Mouse (Mus musculus) olfactory bulb, adult 2 months (tissue): Measurements from ENCODE around the gene Frmd4b.

Experiments used
- CTCF ChIP-seq: fragments of 200-500 bp; IDR thresholded peaks from 2 replicates; pipeline ENCODE4 v1.5.1; 2012; ENCODE audit warnings: low read depth, mild to moderate bottlenecking, low read length, moderate library complexity; ENCODE audit not compliant: insufficient read depth
- POLR2A ChIP-seq: fragments of 200-500 bp; IDR thresholded peaks from 2 replicates; pipeline ENCODE4 v1.6.1; 2012; ENCODE audit warnings: mild to moderate bottlenecking, low read depth, low read length, moderate library complexity; ENCODE audit not compliant: insufficient read depth

DNA sequence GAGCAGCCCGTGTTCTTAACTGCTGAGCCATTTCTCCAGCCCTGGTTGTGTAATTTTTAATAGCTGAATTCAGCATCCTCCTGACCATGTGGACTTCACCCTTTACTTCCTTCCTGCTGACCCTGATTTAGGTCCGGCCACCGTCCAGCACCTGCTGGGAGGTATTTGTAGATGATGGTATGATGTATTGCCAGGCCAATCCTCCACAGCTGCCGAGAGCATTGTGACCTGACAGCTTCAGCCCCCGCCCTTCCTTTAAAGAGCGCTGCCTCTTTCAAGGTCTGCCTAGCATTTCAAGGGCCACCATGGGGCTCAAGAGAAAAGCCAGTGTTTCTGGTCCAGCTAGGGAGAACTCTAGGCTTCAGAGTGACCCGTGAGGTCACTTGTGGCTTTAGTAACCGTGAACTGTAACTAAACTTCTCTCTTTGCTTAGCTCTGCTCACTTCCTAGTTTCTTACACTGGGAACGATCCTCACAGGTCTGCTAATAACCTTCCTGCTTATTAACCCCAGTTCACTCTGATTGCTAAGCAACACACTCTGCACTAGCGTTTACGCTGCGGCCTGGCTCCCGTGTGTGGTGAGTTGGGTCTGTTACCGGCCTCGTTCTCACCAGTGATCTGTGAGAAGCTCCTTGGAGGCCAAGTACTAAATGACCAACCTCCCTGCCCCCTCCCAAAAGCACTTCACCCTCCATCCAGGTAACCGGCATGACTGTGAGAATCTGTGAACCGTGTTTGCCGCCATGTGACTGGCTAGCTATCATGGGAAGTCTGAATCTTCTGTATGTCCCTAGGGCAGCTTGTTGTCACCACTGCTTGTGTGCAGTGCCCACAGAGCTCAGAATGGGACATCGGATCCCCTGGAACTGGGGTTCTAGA, 138.1 kb downstream of the Frmd4b start:
- TF ChIP-seq POLR2A (no peak), CTCF (no peak)
